Mouse (Mus musculus): ENCODE results near the gene Eno1.
"Not testable (repeated sequence)": the region's sequence is repeated elsewhere in the genome, so short reads cannot be mapped to it uniquely, and the experiment has no call there.

Gene Eno1

DNA sequence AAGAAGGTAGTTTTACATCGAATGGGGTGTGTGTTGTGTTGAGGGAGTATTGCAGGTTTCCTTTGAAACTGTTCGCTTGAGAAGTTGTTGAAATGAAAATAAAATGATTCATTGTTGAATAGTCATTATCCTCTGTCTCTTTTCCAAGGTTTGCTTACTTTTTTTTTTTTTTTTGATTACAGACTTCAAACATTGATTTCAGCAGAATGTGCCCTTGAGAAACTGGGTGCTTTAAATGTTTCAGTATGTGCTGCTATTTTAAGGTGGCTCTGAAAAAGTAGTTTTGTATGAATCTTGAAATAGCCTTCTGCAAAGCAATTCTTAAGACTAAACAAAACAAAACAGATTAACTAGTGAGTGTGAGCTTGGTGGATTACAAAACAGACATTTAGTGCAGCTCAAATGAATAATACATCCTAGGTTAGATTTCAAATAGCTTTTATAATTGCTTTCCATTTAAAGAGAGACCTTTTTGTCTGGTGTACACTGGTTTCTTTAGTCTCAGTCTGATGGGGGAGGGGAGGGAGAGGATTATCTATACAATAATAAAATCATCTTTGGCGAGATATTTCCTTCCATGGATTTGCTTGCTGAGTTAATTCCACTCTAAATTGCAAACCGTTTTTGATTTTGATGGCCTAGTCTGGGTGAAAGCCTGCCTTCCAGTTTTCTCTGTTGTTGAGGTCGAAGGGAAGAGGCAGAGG is 46.3 kb downstream of the Eno1 start:
- DNase-seq: no peak

DNA sequence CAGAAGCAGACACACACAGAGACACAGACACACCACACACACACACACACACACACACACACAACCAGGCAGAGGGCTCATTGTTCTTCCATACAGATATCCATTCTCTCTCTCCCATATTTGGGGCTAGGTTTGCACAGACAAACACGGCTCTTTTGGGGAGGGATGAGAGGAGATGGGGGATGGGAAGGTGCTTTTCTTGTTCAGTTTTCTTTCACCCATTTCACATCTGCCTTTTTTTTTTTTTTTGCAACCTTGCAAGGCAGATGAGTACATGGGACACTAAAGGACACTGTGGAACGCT is 46.8 kb downstream of the Eno1 start:
- no peak for DNase-seq

DNA sequence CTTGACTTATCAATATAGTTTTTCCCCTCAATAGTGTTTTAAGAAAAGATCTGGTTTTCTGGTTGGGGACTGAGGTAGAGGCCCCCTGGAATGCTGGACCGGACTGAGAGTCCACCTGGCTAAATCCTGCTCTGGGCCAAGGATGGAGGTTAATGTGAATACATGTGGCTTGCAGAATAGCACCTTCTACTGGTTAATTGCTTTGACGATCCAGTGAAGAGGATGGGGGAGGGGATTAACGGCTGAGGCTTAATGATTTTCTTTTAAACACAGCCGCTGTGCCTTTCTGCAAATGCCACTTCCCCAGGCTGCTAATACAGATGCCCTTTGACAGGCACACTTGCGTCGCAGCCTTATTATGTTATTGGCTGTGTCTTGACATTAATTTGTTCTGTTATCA is 47.5 kb downstream of the Eno1 start:
- peak; percentile 59 for DNase-seq

DNA sequence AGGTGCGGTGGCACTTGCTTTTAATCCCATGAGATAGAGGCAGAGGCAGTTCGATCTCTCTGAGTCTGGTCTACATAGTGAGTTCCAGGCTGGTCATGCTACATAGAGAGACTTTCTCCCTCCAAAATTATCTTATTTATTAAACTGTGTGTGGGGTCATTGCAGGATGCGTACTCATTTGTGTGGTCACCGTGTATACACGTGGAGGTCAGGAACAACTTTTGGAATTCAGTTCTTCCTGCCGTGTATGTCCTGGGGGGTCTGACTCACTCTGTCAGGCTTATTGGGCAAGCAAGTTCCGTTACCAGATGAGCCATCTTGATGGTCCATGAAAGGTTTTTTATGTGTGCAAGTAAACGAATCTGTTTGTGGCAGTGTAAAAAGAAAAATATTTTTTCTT is 50.5 kb downstream of the Eno1 start:
- DNase-seq: no peak

DNA sequence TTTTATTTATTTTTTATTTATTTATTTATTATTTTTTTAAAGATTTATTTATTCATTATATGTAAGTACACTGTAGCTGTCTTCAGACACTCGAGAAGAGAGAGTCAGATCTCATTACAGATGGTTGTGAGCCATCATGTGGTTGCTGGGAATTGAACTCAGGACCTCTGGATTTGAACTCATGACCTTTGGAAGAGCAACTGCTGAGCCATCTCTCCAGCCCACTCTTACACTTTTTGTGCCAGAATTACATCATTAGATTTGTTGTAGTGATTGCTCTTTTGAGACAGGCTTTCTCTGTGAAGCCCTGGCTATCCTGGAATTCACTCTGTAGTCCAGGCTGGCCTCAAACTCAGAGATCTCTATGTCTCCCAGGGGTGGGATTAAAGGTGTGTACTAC is 50.9 kb downstream of the Eno1 start:
- not testable (repeated sequence) for DNase-seq

DNA sequence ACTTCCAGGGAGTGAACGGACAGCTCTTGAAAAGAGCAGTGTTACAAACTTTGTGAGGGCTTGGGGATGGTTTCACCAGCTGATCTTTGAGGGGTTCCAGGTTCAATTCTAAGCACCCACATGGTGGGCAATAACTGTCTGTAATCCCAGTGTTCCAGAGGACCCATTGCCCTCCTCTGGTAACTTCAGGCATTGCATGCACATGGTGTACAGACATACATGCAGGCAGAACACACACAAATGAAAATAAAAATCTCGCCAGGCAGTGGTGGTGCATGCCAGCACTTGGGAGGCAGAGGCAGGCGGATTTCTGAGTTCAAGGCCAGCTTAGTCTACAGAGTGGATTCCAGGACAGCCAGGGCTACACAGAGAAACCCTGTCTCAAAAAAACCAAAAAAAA is 55.4 kb downstream of the Eno1 start:
- DNase-seq: no peak

DNA sequence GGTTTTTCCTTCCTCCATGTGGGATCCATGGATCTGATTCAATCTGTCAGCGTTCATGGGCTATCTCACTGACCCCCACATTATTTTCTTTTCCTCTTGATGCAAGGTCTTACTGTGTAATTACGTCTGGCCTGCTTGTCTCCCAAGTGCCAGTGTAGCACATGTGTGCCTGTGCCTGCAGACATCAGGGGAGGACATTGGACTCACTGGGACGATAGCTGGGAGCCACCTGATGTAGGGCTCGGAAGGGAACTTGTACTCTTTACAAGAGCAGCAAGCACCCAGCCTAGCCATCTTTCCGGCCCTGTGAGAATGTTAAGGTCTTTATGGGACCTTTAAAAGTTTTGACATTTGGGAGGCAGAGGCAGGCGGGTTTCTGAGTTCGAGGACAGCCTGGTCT is 58.3 kb downstream of the Eno1 start:
- no peak for DNase-seq

DNA sequence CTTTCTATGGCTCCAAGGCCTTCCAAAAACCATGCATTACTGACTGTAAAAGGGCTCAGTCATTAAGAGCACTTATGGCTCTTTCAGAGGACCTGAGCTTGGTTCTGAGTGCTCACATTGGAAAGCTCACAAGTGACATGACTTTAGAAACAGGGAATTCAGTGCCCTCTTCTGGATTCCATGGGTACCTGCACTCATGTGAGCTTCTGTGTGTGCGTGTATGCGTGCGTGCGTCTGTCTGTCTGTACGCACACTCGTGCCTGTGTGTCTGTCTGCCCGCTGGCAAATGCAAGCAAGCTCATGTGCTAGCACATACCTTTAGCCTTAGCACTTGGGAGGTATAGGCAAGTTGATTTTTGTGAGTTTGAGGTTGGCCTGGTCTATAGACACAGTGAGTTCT is 59.4 kb downstream of the Eno1 start:
- no peak for DNase-seq

Data from kidney, adult 18-20 months (tissue).